Mouse (Mus musculus): ENCODE measurements around the gene Tnni2. TPM values are rescaled to one million over a fixed set of nuclear protein-coding genes. Genes with fewer than 3 reads are reported as not detected.

Gene Tnni2
- polyA plus RNA-seq, 1 experiment from 2014 or later: 27.0 TPM

DNA sequence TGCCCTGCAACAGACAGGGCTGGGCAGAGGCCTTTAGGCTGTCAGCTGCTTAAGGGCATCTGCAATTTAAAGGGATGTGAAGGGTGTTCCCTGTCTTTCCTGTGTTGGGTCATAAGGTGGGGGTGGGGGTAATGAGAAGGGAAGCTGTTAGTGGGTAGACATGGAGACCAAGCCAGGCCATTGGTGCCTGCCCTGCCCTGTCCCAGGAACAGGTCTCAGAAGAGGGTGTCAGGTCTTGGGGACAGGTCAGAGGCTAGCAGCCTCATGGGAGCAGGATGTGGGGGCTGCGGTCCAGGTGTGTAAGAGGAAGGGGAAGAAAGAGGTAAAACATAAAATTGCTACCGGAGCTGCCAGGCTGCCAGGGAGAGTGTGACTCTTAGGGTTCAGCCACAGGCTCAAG lies 19.8 kb downstream of the Tnni2 start:
- peaks cover 60% of the 10 kb centered on the region for H3K4me1 ChIP-seq (ENCODE audit: control insufficient read depth, insufficient read depth, low read length)
- H3K9me3 ChIP-seq (replicated peaks; ENCODE audit: control insufficient read depth, low read length): no peaks in the 10 kb centered on the region
- no peaks in the 10 kb centered on the region for H3K27me3 ChIP-seq (ENCODE audit: control insufficient read depth, insufficient read depth, low read length)
- whole genome bisulfite sequencing: 69% methylated on average over 2 of the region's 2 CpGs
- no peak for ATAC-seq (replicated peaks; ENCODE audit: extremely low read depth, insufficient read depth, low FRiP score)
- peak overlapping the region; percentile 6; the same call in 1 of the 2 replicates for H3K27ac ChIP-seq (ENCODE audit: low read length)
- no peaks in the 10 kb centered on the region for H3K36me3 ChIP-seq (ENCODE audit: control insufficient read depth, insufficient read depth)
- peak overlapping the region; percentile 32 for H3K4me3 ChIP-seq (ENCODE audit: low read length)
- H3K4me2 ChIP-seq (ENCODE audit: low read depth, low read length): peak overlapping the region; percentile 27
- 0 out of 2 replicates have a peak overlapping the region, but pooled peaks have one; percentile 11 for H3K9ac ChIP-seq (ENCODE audit: low read length)

DNA sequence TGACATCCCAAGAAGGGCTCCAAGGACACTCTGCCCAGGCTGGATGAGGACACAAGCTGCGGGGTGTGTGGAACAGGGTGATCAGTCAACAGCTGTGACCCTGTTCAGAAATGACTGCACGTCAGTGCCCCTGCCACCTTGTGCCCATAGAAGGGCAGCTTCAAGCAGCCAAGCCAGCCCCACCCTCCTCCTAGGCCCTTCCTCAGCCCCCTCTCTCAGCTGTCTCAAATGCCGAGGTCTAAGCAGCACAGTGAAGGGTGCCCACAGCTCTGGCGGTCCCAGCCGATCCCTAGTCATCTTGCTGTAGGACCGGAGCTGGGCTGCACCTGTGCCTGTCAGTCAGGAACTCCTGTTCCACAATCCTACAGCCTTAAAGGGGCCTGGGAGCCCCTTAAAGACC lies 20.6 kb downstream of the Tnni2 start:
- Histone ChIP-seq H3K4me2 (ENCODE audit: low read depth, low read length) (peak overlapping the region; percentile 27), H3K27ac (ENCODE audit: low read length) (no peak overlapping the region), H3K36me3 (ENCODE audit: control insufficient read depth, insufficient read depth) (no peaks in the 10 kb centered on the region), H3K9ac (ENCODE audit: low read length) (peak overlapping the region; percentile 55), H3K4me3 (ENCODE audit: low read length) (peak overlapping the region; percentile 32), H3K27me3 (ENCODE audit: control insufficient read depth, insufficient read depth, low read length) (no peaks in the 10 kb centered on the region), H3K4me1 (ENCODE audit: control insufficient read depth, insufficient read depth, low read length) (peaks cover 53% of the 10 kb centered on the region), H3K9me3 (replicated peaks; ENCODE audit: control insufficient read depth, low read length) (no peaks in the 10 kb centered on the region)
- ATAC-seq (replicated peaks; ENCODE audit: extremely low read depth, insufficient read depth, low FRiP score): no peak
- WGBS: 80% methylated on average over 6 of the region's 6 CpGs

DNA sequence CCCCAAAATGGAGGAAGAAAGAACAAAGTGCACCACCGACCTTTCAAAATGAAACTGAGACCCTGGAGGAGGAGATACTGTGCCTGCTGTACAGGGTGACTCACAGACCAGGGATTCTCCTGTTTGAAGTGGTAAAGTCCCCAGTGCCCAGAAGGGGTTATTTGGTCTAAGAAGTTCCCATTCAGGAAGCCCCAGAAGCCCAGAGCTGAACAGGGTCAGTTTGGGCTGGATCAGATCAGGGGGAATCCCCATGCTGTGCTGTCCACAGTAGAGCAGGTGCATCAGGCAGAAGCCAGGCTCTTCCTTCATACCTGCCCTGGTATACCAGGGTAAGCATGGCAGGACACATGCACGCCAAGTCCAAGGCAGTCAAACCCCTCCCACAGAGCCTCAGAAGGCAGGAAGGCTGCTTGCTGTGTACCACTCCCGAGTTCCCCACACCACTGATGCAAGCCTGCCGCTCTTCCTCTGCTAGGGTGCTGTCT lies 21.0 kb downstream of the Tnni2 start:
- Histone ChIP-seq H3K36me3 (ENCODE audit: control insufficient read depth, insufficient read depth) (no peaks in the 10 kb centered on the region), H3K9ac (ENCODE audit: low read length) (peak overlapping the region; percentile 55), H3K27ac (ENCODE audit: low read length) (no peak overlapping the region), H3K9me3 (replicated peaks; ENCODE audit: control insufficient read depth, low read length) (no peaks in the 10 kb centered on the region), H3K27me3 (ENCODE audit: control insufficient read depth, insufficient read depth, low read length) (no peaks in the 10 kb centered on the region), H3K4me1 (ENCODE audit: control insufficient read depth, insufficient read depth, low read length) (peaks cover 48% of the 10 kb centered on the region), H3K4me3 (ENCODE audit: low read length) (peak overlapping the region; percentile 32), H3K4me2 (ENCODE audit: low read depth, low read length) (peak overlapping the region; percentile 27)
- 68% methylated on average over 4 of the region's 4 CpGs for WGBS
- ATAC-seq (replicated peaks; ENCODE audit: extremely low read depth, insufficient read depth, low FRiP score): no peak

DNA sequence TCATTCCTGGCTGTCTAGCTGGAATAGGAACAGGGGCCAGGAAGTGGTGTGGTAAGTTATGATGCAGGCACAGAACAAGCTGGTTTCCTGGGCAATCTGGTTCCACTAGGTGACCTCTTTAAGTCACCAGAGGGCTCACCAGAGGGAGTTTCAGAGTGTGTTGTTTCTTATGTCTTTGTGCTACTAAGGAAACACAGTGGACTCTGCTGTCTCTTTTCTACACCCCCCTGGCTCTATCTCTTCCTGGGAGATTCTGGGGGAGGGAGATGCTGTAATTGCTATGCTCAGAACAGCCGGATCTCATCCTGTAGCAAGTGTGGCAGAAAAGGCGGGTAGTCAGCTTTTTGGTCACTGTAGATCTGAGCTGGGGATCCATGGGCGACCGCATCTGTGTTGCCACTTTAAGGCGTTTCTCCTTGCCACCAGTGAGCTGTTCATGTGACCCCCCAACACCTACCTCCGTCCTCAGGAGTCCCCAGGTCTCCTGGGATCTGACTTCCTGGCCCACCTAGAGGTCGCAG lies 28.6 kb downstream of the Tnni2 start:
- Histone ChIP-seq H3K4me3 (ENCODE audit: low read length) (no peak overlapping the region), H3K4me2 (ENCODE audit: low read depth, low read length) (no peak overlapping the region), H3K27ac (ENCODE audit: low read length) (peak overlapping the region; percentile 67), H3K36me3 (ENCODE audit: control insufficient read depth, insufficient read depth) (no peaks in the 10 kb centered on the region), H3K9me3 (replicated peaks; ENCODE audit: control insufficient read depth, low read length) (no peaks in the 10 kb centered on the region), H3K4me1 (ENCODE audit: control insufficient read depth, insufficient read depth, low read length) (peaks cover 40% of the 10 kb centered on the region), H3K9ac (ENCODE audit: low read length) (no peak overlapping the region), H3K27me3 (ENCODE audit: control insufficient read depth, insufficient read depth, low read length) (no peaks in the 10 kb centered on the region)
- ATAC-seq (replicated peaks; ENCODE audit: extremely low read depth, insufficient read depth, low FRiP score): no peak
- 78% methylated on average over 7 of the region's 7 CpGs for WGBS

DNA sequence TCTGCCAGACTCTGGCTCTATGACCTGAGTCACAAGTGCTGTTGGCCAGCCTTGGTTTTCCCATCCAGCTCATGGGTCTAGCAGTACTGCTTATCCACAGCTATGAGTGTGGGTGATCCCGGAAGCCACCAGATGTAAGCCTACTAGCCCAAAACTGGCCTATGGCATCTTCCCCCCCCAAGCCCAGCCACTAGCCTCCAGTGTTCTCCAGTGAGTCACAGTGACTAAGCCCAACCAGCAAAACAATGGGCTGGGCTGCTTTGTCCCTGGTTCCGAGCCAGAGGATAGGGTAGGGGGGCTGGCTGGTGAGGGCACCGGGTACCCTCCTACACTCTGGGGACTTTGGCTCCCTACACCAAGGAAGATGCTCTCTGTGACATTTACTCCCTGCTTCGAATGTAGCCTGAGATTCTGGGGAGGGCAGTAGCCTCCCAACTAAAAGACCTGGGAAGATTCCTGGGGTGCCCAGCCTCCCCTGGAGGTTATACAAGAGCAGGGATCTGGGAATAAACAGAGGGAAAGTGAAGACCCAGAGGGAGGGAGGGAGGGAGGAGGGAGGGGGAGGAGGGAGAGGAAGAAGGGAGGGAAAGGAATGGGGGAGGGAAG lies 29.3 kb downstream of the Tnni2 start:
- H3K4me2 ChIP-seq (ENCODE audit: low read depth, low read length): no peak overlapping the region
- 27% methylated on average over 4 of the region's 4 CpGs for WGBS
- no peaks in the 10 kb centered on the region for H3K36me3 ChIP-seq (ENCODE audit: control insufficient read depth, insufficient read depth)
- H3K4me3 ChIP-seq (ENCODE audit: low read length): no peak overlapping the region
- H3K27me3 ChIP-seq (ENCODE audit: control insufficient read depth, insufficient read depth, low read length): no peaks in the 10 kb centered on the region
- no peaks in the 10 kb centered on the region for H3K9me3 ChIP-seq (replicated peaks; ENCODE audit: control insufficient read depth, low read length)
- ATAC-seq (replicated peaks; ENCODE audit: extremely low read depth, insufficient read depth, low FRiP score): peak; percentile 72
- peak overlapping the region; percentile 67 for H3K27ac ChIP-seq (ENCODE audit: low read length)
- H3K9ac ChIP-seq (ENCODE audit: low read length): 0 out of 2 replicates have a peak overlapping the region, but pooled peaks have one; percentile 21
- H3K4me1 ChIP-seq (ENCODE audit: control insufficient read depth, insufficient read depth, low read length): peaks cover 46% of the 10 kb centered on the region

DNA sequence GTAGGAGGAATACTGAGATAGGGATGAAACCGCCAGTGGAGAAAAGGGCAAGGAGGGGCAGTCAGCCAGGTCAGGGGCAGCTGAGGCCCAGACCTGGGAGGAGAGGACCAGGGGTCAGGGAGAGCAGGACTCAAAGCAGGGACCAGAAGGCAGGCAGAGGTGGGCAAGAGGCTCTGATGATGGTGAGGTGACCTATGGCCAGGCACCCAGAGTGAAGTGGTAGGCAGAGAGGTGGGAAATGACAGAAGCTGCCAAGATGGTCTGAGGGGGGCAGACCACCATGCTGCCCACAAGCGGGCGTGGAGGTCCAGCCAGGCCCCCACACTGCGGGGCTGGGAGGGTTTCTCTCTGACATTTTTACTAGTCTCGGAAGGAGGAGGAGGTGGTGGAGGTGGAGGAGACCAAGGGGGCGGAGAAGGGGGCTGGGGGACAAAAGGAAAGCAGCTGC lies 29.8 kb downstream of the Tnni2 start:
- peaks cover 50% of the 10 kb centered on the region for H3K4me1 ChIP-seq (ENCODE audit: control insufficient read depth, insufficient read depth, low read length)
- 0 out of 2 replicates have a peak, but pooled peaks have one; percentile 19 for ATAC-seq (replicated peaks; ENCODE audit: extremely low read depth, insufficient read depth, low FRiP score)
- H3K9me3 ChIP-seq (replicated peaks; ENCODE audit: control insufficient read depth, low read length): no peaks in the 10 kb centered on the region
- H3K4me2 ChIP-seq (ENCODE audit: low read depth, low read length): peak overlapping the region; percentile 41
- H3K9ac ChIP-seq (ENCODE audit: low read length): peak overlapping the region; percentile 65; the same call in 1 of the 2 replicates
- 61% methylated on average over 6 of the region's 6 CpGs for WGBS
- no peak overlapping the region for H3K4me3 ChIP-seq (ENCODE audit: low read length)
- H3K27ac ChIP-seq (ENCODE audit: low read length): peak overlapping the region; percentile 67
- H3K36me3 ChIP-seq (ENCODE audit: control insufficient read depth, insufficient read depth): no peaks in the 10 kb centered on the region
- H3K27me3 ChIP-seq (ENCODE audit: control insufficient read depth, insufficient read depth, low read length): no peaks in the 10 kb centered on the region

DNA sequence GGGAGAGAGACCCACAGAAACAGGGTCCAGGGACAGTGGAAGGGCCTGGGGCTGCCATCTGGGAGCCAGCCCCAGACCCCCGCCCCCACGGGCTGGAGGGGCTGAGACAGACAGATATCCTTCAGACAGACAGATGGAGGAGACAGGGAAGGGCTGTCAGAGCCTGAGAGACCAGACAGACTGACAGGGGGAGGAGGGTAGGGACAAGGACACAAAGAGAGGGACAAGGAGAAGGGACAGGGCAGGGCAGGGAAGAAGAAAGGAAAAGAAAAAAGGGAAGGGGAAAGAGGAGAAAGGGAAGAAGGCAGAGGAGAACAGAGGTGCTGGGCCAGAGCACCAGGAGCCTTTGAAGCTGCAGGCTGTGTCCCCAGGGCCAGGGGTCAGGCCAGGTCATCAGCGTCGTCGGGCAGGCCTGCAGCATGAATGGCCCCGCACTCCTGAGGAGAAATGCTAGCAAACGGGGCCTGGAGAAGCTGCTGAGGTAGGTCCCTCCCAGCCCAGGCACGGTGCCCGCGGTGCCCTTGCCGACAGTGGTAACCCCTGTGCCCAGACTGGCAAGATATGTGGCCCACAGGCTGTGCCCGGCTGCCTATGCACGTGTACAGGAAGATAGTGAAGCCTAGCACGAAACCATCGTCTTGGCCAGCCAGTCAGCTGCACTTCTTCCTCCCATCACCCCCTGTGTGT lies 30.4 kb downstream of the Tnni2 start:
- H3K27ac ChIP-seq (ENCODE audit: low read length): peak overlapping the region; percentile 67
- peak overlapping the region; percentile 41 for H3K4me2 ChIP-seq (ENCODE audit: low read depth, low read length)
- H3K9ac ChIP-seq (ENCODE audit: low read length): peak overlapping the region; percentile 65
- H3K27me3 ChIP-seq (ENCODE audit: control insufficient read depth, insufficient read depth, low read length): no peaks in the 10 kb centered on the region
- no peaks in the 10 kb centered on the region for H3K9me3 ChIP-seq (replicated peaks; ENCODE audit: control insufficient read depth, low read length)
- no peak for ATAC-seq (replicated peaks; ENCODE audit: extremely low read depth, insufficient read depth, low FRiP score)
- WGBS: 41% methylated on average over 15 of the region's 15 CpGs
- no peaks in the 10 kb centered on the region for H3K36me3 ChIP-seq (ENCODE audit: control insufficient read depth, insufficient read depth)
- H3K4me1 ChIP-seq (ENCODE audit: control insufficient read depth, insufficient read depth, low read length): peaks cover 50% of the 10 kb centered on the region
- H3K4me3 ChIP-seq (ENCODE audit: low read length): peak overlapping the region; percentile 24

DNA sequence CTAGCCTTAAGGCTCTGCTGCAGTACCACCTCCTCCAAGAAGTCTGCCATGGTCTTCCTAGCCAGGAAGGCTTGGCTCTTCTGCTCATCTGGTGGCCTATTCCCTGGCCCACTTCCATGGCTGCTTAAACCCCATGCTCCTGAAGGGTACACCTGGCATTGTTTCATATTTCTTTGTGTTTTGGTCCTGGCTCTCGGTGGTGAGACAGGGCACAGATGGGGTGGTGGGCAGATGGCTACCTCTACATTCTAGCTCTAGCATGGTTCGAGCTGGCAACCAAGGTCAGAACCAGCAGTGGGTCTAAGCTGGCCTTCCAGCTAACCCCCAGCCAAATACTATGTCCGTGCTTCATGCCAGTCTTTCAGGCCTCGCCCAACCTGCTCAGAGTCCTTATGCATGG lies 31.3 kb downstream of the Tnni2 start:
- 89% methylated on average over 4 of the region's 4 CpGs for WGBS
- H3K4me2 ChIP-seq (ENCODE audit: low read depth, low read length): peak overlapping the region; percentile 41
- H3K4me1 ChIP-seq (ENCODE audit: control insufficient read depth, insufficient read depth, low read length): peaks cover 50% of the 10 kb centered on the region
- H3K27me3 ChIP-seq (ENCODE audit: control insufficient read depth, insufficient read depth, low read length): no peaks in the 10 kb centered on the region
- no peaks in the 10 kb centered on the region for H3K36me3 ChIP-seq (ENCODE audit: control insufficient read depth, insufficient read depth)
- H3K27ac ChIP-seq (ENCODE audit: low read length): peak overlapping the region; percentile 67
- no peaks in the 10 kb centered on the region for H3K9me3 ChIP-seq (replicated peaks; ENCODE audit: control insufficient read depth, low read length)
- peak overlapping the region; percentile 65 for H3K9ac ChIP-seq (ENCODE audit: low read length)
- no peak for ATAC-seq (replicated peaks; ENCODE audit: extremely low read depth, insufficient read depth, low FRiP score)
- H3K4me3 ChIP-seq (ENCODE audit: low read length): peak overlapping the region; percentile 24

DNA sequence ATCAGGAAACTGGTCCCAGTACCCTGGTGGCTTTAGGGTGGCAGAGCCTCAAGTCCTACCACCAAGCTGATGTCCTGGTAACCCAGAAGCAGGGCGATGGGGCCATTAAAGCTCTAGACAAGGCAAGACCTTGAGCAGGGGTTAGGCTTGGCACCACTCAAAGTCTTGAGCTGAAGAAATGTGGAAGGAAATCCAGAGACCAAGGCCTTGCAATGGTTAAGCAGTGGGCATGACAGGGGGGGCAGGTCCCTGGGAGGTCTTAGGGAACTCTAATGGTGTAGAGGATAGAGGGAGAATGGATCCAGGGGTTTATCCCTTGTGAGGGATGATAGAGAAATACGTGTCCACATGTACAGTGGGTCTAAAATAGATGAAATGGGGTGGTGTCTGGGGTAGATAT lies 31.9 kb downstream of the Tnni2 start:
- peak overlapping the region; percentile 65; the same call in 1 of the 2 replicates for H3K9ac ChIP-seq (ENCODE audit: low read length)
- WGBS: 94% methylated on average over 2 of the region's 2 CpGs
- no peak for ATAC-seq (replicated peaks; ENCODE audit: extremely low read depth, insufficient read depth, low FRiP score)
- H3K27ac ChIP-seq (ENCODE audit: low read length): peak overlapping the region; percentile 67
- peak overlapping the region; percentile 24; the same call in 1 of the 2 replicates for H3K4me3 ChIP-seq (ENCODE audit: low read length)
- no peaks in the 10 kb centered on the region for H3K27me3 ChIP-seq (ENCODE audit: control insufficient read depth, insufficient read depth, low read length)
- no peaks in the 10 kb centered on the region for H3K36me3 ChIP-seq (ENCODE audit: control insufficient read depth, insufficient read depth)
- H3K9me3 ChIP-seq (replicated peaks; ENCODE audit: control insufficient read depth, low read length): no peaks in the 10 kb centered on the region
- peaks cover 55% of the 10 kb centered on the region for H3K4me1 ChIP-seq (ENCODE audit: control insufficient read depth, insufficient read depth, low read length)
- peak overlapping the region; percentile 28 for H3K4me2 ChIP-seq (ENCODE audit: low read depth, low read length)
